Mouse (Mus musculus) layer of hippocampus, adult 2 months (tissue): Measurements from ENCODE around the gene Cd209a. TPM values are rescaled to one million over a fixed set of nuclear protein-coding genes. Genes with fewer than 3 reads are reported as not detected.

ENCODE experiments used
- DNase-seq, 2 experiments: peaks; one replicate each; pipeline ENCODE4 v3.0.0; 2022; ENCODE audit warnings: low spot score in 2 of 2
- H3K27ac ChIP-seq: fragments of 200-600 bp; 2 replicates; pipeline ENCODE4 v1.8.1; 2022
- H3K4me3 ChIP-seq: fragments of 200-600 bp; 2 replicates; pipeline ENCODE4 v1.8.1; 2022; ENCODE audit warnings: mild to moderate bottlenecking
- CTCF ChIP-seq: fragments of 200-600 bp; conservative IDR thresholded peaks from 2 replicates; pipeline ENCODE4 v1.8.1; 2022; ENCODE audit warnings: antibody characterized with exemption, mild to moderate bottlenecking, moderate library complexity
- microRNA-seq, 2 experiments: library from miRNA; unstranded; fragments of <30 nt; microRNA quantifications; one replicate each; pipeline ENCODE4 v1.2.0; 2021
- total RNA-seq, 2 experiments: library from RNA; stranded (reverse); gene quantifications; 2 replicates each; pipeline ENCODE4 v1.2.3; 2021

The Cd209a gene
- total RNA-seq, 2 experiments from 2014 or later: 0.41 TPM; not detected in 1

DNA sequence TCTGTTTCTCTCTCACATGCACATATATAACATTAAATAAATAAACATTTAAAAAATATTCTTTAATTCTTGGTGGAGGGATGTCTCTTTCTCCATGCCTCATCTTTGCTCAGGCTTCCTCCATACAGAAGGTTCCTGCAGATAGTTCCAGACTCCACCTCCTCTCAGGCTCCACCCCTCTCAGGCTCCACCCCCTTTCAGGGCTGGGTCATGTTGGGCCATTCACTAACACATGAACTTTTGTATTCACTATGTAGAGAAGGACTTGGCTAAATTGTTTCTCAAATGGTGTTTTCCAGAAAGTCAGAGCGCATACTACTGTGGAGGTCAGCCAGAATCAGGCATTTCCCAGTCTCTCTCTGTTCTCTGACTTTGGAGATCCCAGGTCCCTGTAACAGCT, 47.3 kb downstream of the Cd209a start:
- Histone ChIP-seq H3K27ac (no peak overlapping the region), H3K4me3 (no peak overlapping the region)
- no peak for DNase-seq
- TF ChIP-seq CTCF: no peak

DNA sequence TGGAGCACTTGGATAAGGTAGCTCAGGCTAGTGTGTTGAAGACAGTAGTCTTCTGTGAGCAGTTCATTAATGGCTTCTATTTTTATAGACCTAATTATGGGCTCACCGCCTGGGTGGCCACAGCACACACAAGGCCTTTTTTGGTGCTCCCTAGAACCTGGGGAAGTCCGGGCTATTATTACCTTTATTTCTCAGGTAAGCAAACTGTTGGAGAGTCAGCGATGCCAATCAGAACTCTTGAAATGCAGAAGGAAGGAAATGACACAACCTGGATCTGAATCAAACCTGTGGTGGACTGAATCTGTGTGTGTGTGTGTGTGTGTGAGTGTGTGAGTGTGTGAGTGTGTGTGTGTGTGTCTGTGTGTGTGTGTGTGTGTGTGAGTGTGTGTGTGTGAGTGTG, 54.7 kb downstream of the Cd209a start, which contains the start of gene Fcer2a:
Gene Fcer2a (minus strand): TSS at position 55 of the 400 bp plus-strand sequence.
- Histone ChIP-seq H3K4me3 (no peak within 1 kb of the TSS), H3K27ac (no peak within 1 kb of the TSS; the same call in 1 of the 2 replicates)
- no peak for TF ChIP-seq CTCF
- DNase-seq: no peak

Small RNAs within 50 kb of the gene (microRNA-seq; reads per million reads assigned to microRNA genes)
- gene Gm24934: 0 reads per million in 2 experiments

Other genes starting within 250 kb of the Cd209a start
- 10 to 100 TPM; 82.4 to 85.4 TPM for gene Mcoln1, start 248.5 kb downstream of the Cd209a start, total RNA-seq
- gene Pnpla6, start 233.6 kb downstream of the Cd209a start, total RNA-seq: 10 to 100 TPM; 79.4 to 82.1 TPM
- not detected for gene C330021F23Rik, start 181.0 kb downstream of the Cd209a start, total RNA-seq
- 10 to 100 TPM; 36.5 to 39.3 TPM for gene Camsap3, start 161.7 kb downstream of the Cd209a start, total RNA-seq
- gene Xab2, start 127.7 kb downstream of the Cd209a start, total RNA-seq: 10 to 100 TPM; 39.6 to 41.4 TPM
- gene Pet100, start 127.4 kb downstream of the Cd209a start, total RNA-seq: 10 to 100 TPM; 87.0 to 87.3 TPM
- 1 to 10 TPM in 1 of 2 experiments, under 1 TPM in 1; 0.88 to 3.6 TPM for gene Pcp2, start 123.4 kb downstream of the Cd209a start, total RNA-seq
- 10 to 100 TPM; 43.3 to 55.7 TPM for gene Stxbp2, start 118.0 kb downstream of the Cd209a start, total RNA-seq
- gene Retn, start 93.2 kb downstream of the Cd209a start, total RNA-seq: 1 to 10 TPM in 1 of 2 experiments, under 1 TPM in 1; 0.67 to 1.1 TPM
- gene Mcemp1, start 83.2 kb downstream of the Cd209a start, total RNA-seq: not detected
- 10 to 100 TPM; 14.7 to 17.9 TPM for gene Fcor, start 76.6 kb downstream of the Cd209a start, total RNA-seq
- gene Trappc5, start 72.7 kb downstream of the Cd209a start, total RNA-seq: 10 to 100 TPM; 27.4 to 28.4 TPM
- gene Fcer2a, start 54.8 kb downstream of the Cd209a start, total RNA-seq: not detected
- gene Clec4g, start 28.3 kb downstream of the Cd209a start, total RNA-seq: not detected
- not detected for gene Cd209e, start 105.3 kb upstream of the Cd209a start, total RNA-seq
- not detected for gene Cd209d, start 129.6 kb upstream of the Cd209a start, total RNA-seq
- under 1 TPM; 0.42 to 0.69 TPM for gene Cd209b, start 177.9 kb upstream of the Cd209a start, total RNA-seq
- under 1 TPM; 0.29 to 0.77 TPM for gene Cd209c, start 205.8 kb upstream of the Cd209a start, total RNA-seq